Mouse (Mus musculus) natural killer cell, adult 2 months (primary cell): ENCODE data around the gene Lrp3.
A peak's percentile ranks its signal among the peaks of the same experiment; 100 is the strongest.

Source experiments
- DNase-seq, 2 experiments: peaks; one replicate each; pipeline ENCODE4 v3.0.0; 2022; ENCODE audit warnings: low spot score in 2 of 2

Gene Lrp3

DNA sequence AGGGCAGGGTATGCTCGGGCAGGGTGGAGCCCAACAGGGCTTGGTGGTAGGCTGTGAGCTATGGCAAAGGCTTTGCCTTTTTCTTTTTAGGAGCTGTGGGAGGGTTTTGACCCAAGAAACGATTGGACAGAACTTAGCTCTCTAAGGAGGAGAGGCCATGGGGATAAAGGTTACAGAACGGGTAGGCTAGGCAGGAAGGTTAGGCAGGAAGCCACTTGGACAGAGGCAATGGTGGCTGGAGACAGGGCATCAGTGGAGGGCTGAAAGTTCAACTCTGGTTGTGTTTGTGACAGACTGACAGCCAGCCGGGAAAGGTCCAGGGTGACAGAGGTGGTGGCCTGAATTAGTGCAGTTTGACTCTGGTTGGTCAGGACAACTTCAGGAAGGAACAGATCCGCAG lies 25.6 kb downstream of the Lrp3 start:
- no peak for DNase-seq

DNA sequence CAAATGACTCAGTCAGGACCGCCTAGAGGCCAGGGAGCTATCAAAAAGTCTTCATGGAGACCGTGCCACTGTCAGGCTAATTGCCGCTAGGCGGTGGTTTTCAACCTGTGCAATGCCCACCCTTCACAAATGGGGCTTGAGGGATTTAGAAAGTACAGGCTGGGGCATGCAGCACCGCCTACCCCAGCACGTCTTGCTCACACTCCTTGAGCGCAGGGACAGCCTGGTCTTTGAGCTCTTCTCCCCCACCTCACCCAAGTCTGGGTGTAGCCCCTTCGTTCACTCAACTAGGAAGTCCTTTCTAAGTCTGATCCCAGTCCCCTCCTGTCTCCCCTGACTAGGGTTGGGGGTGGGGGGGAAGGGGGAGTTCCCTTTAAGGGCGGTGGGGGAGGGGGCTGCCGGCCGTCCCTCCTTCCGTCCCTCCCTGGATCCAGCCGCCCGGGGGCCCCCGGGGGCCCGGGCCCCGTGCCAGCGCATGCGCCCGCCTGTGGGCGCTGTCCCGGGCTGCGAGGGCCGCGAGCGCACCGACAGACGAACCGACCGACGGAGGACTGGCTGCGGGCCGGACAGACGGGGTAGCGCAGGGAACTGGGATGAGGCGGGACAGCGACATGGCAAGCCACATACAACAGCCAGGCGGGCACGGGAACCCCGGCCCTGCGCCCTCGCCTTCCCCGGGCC lies 29.3 kb downstream of the Lrp3 start, which contains the start of gene Slc7a10:
Gene Slc7a10, plus strand, starts transcription at position 497 of the 681 bp plus-strand sequence.
- no peak for DNase-seq

- DNase-seq = no peak
Observed at GRCm38 (mm10) chr7:35184833-35185724, 30.2 kb downstream of the Lrp3 start.

- no peak for DNase-seq
Observed at GRCm38 (mm10) chr7:35176412-35177381, 38.6 kb downstream of the Lrp3 start.

DNA sequence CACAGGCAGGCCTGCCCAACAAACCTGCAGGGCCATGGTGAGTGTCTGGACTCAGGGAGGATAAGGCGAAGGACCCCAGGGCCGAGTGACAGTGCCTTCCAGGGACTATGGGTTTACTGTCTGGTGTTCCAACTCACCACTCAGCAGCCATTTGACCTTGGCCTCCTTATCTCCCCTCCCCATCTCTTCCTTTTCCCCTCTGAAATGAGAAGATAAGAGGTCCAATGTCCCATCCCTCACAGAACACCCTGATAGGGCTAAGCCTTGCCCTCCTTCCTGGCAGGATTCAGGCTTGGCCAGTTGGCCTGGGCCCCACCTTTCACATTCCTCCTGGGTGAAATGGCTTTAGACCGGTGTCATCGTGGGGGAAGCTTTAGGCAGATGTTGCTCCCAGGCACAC lies 39.8 kb downstream of the Lrp3 start:
- DNase-seq = no peak

- DNase-seq = no peak
Observed at GRCm38 (mm10) chr7:35172519-35172918, 42.8 kb downstream of the Lrp3 start.

DNA sequence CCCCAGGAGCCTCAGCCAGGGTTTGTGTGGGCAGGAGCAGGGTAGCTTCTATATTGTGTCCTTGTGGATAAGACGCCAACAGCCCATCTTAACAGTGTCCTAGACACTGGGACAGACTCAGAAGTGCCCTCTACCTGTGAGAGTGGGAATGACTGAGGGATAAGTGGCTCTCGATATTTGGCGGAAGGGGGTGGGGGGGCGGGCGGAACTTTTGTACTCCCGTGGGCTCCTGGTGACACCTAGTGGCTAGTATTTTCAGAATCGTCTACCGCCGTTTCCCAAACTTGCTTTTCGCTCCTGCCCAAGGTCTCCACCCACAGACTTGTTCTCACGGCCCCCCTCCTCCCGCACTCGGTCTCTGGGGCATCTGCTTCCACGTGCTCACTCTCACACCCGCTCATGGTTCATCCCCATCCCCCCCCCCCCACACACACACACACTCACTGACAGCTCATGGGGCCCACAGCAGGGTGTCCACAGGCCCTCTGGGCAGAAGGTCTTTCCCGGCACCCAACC lies 43.4 kb downstream of the Lrp3 start:
- peak; percentile 4 to 44 for DNase-seq

- peak; percentile 53 to 71 for DNase-seq
Observed at GRCm38 (mm10) chr7:35169341-35169740, 46.0 kb downstream of the Lrp3 start.

DNA sequence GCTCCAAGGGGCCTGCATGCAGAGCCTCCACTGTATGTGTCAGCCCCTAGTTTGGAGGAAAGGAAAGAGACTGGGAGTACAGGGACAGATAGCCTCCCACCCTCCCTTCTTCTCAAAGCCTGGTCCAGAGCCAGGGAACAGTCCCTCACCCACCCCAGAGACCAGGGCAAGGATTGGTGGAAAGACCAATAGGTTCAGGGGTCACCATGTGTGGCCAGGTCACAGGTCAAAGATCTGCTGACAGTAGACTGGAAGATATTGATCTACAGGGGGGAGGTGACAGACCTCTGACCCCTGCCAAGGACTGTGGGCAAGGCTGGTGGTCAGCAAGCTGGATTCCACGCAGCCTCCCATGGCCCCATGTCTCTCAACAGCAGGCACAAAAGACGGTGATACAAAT lies 47.4 kb downstream of the Lrp3 start:
- DNase-seq = no peak

DNA sequence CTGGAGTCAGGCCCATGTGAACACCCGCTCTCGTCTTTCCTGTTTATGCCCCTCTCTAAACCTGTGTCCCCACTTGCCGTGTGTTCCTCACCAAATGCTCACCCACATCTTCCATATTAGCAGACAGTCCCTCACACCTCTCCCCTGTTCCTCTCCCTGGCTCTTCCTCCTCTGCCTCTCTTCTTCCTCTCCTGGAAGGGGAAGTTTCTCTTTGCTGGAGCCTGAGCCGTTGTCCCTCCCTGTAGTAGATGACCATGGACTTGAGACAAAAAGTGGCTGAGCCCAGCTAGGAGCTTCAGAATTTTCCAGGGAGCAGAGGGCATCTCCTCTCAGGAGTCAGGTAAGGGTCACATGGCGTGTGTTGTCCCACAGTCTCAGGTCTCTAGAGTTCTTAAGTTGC lies 48.3 kb downstream of the Lrp3 start:
- no peak for DNase-seq

GRCm38 (mm10) chr7:35164131-35164530 lies 51.2 kb downstream of the Lrp3 start:
- no peak for DNase-seq

GRCm38 (mm10) chr7:35163600-35163999 lies 51.7 kb downstream of the Lrp3 start:
- DNase-seq = no peak

GRCm38 (mm10) chr7:35162443-35162842 lies 52.9 kb downstream of the Lrp3 start:
- DNase-seq = no peak

- no peak for DNase-seq
Observed at GRCm38 (mm10) chr7:35157512-35157911, 57.8 kb downstream of the Lrp3 start.

DNA sequence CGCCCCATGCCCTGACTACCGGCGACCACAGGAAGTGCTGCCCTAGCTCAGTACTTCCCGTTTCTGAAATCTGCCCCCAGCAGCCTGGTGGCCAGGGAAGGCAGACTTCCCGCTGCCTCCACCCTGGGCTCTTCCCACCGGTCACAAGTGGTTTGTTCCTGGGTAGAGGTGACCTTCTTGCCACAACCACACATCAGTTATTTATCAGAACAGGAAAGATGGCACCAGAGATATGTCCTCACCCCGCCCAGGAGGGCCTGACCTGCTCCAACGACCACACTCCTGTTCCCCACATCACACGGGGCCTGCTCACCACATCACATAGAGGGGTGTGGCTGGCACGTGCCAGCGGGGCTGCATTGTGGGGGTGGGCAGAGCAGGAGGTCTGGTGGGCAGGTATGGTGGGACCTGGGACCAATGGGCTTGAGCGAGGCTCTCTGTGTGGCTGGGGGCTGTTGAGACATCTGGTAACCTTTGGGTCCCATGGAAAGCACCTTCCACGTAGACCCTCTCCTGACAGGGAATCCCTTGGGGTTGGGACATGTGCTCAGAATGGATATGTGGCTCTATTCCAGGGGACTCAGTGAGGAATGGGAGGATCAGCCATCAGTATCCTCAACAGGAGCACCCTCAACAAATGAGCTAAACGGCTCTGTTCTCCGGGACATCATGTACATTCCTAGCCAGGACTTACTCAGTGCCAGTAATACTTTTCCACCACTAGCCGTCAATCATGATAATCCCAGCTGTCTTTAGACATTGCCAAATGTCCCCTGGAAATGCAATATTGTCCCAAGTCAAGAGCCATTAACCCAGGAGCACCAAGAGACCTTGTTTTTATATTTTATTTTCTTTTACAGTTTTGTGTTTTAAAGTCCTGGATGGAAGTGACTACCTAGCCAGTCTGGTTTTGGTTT lies 58.5 kb downstream of the Lrp3 start:
- peak in 1 of 2 experiments; percentile 4 for DNase-seq

DNA sequence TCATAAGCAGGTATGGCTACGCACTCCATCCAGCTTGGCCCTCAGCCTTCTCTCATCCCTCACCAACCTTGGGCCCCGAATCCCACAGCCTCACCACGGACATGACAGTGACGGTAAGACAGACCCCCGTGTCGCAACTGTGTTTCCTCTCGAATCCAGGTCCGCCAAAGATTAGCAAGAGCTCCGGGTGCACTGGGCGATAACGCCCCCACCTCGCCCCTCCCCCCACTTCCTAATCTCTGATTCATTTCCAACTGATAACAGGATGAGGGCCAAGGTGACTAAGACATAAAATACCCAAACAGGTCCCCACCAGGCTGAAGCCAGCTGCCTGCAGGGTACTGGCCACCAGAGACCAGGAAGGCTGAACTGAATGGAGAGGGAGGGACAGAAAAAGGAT lies 60.8 kb downstream of the Lrp3 start:
- no peak for DNase-seq

DNA sequence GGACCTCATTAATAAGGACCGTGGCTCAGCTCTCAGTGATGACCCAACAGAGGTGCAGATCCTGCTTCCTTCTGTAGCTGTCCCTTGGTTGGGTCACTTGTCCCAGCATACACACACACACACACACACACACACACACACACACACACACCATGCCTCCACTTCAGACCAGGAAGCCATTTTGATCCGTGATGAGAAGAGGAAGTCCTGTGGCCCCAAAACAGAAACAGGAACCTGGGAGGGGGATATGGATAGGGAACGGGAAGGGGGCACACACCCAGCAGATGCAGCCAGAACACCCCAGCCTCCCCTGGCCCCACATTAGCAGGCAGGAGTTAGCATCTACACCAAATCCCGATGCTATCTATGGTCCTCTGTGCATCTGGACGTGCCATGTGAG lies 64.4 kb downstream of the Lrp3 start:
- DNase-seq = no peak
